Mouse (Mus musculus) forebrain, embryonic 14.5 days (tissue): ENCODE measurements around the gene Nos1ap. TPM values are rescaled to one million over a fixed set of nuclear protein-coding genes. Genes with fewer than 3 reads are reported as not detected.
A peak's percentile ranks its signal among the peaks of the same experiment; 100 is the strongest.

ENCODE experiments used
- ATAC-seq: fragments of 200-750 bp; cut with Nextera tagmentation; 2 replicates; pipeline ENCODE4 v1.8.0; 2017; ENCODE audit warnings: mild to moderate bottlenecking, moderate library complexity
- DNase-seq: peaks from one replicate; pipeline ENCODE4 v3.0.0-alpha.2; 2015; ENCODE audit warnings: low spot score
- H3K27ac ChIP-seq: fragments of 300-500 bp; sonication (generic); 2 replicates; pipeline ENCODE4 v1.5.1; 2014; ENCODE audit warnings: low read depth, mild to moderate bottlenecking, control low read depth, low read length, moderate library complexity
- H3K27me3 ChIP-seq: fragments of 300-500 bp; sonication (generic); replicated peaks from 2 replicates; pipeline ENCODE4 v1.6.1; 2014; ENCODE audit warnings: low read length, control low read depth, mixed read lengths; ENCODE audit not compliant: control insufficient read depth, insufficient read depth
- H3K36me3 ChIP-seq: fragments of 300-500 bp; sonication (generic); 2 replicates; pipeline ENCODE4 v1.6.1; 2014; ENCODE audit warnings: low read length, control low read depth; ENCODE audit not compliant: control insufficient read depth, insufficient read depth
- H3K4me1 ChIP-seq: fragments of 300-500 bp; sonication (generic); 2 replicates; pipeline ENCODE4 v1.6.1; 2014; ENCODE audit warnings: antibody characterized with exemption, low read length, control low read depth; ENCODE audit not compliant: control insufficient read depth, insufficient read depth
- H3K4me2 ChIP-seq: fragments of 300-500 bp; sonication (generic); 2 replicates; pipeline ENCODE4 v1.6.1; 2014; ENCODE audit warnings: mild to moderate bottlenecking, control low read depth, low read length
- H3K4me3 ChIP-seq: fragments of 300-500 bp; sonication (generic); 2 replicates; pipeline ENCODE4 v1.5.1; 2014; ENCODE audit warnings: low read depth, low read length, control low read depth
- H3K9ac ChIP-seq: fragments of 300-500 bp; sonication (generic); 2 replicates; pipeline ENCODE4 v1.6.1; 2014; ENCODE audit warnings: mild to moderate bottlenecking, low read length, control low read depth, moderate library complexity
- H3K9me3 ChIP-seq: fragments of 300-500 bp; sonication (generic); replicated peaks from 2 replicates; pipeline ENCODE4 v1.6.1; 2016; ENCODE audit warnings: low read length, control low read depth, mixed read lengths; ENCODE audit not compliant: control insufficient read depth
- WGBS: fragments of 180-500 bp; shearing (Covaris S2); extraction: QIAGEN DNeasy Blood & Tissue Kit; methylation state at CpG from one replicate; pipeline ENCODE4 v1.1.7; 2014; 5-methylcytosine and 5-hydroxymethylcytosine counted together
- polyA plus RNA-seq: library from polyadenylated mRNA; unstranded; fragments of >200 nt; fragmentation: Nextera tagmentation; extraction: Ambion mirVana; gene quantifications from 2 replicates; pipeline ENCODE4 v1.2.1, GENCODE M21; 2014

Gene Nos1ap
- polyA plus RNA-seq, 1 experiment from 2014 or later: 8.4 TPM

- WGBS: 100% methylated on average over 7 of the region's 7 CpGs
- DNase-seq (no peak), ATAC-seq (no peak)
- Histone ChIP-seq H3K9me3 (no peaks in the 10 kb centered on the region), H3K9ac (no peak overlapping the region), H3K4me1 (no peaks in the 10 kb centered on the region), H3K36me3 (no peaks in the 10 kb centered on the region), H3K4me3 (no peak overlapping the region), H3K27me3 (no peaks in the 10 kb centered on the region), H3K27ac (no peak overlapping the region), H3K4me2 (no peak overlapping the region)
These were observed 4.9 kb upstream of the Nos1ap start for GRCm38 (mm10) chr1:170594575-170594974.

GRCm38 (mm10) chr1:170590531-170590930, 870 bp upstream of the Nos1ap start:
- ATAC-seq: no peak
- WGBS: 33% methylated on average over 4 of the region's 4 CpGs

DNA sequence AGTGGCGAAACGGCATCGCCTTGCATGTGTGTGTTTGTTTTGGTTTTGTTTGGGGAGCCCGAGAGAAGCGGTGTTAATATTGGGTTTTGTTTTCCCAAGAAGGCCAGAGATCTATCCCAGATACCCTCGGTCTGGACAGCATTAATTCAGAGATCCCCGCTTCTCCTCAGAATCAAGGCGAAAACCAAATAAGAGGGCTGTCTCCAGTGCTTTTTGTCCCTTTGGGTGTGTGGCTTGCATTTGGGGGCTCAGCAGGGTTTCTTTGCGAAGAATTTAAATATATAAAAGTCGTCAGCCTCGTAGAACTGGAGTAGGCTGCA, 340 bp upstream of the Nos1ap start:
- no peaks in the 10 kb centered on the region for H3K27me3 ChIP-seq
- no peaks in the 10 kb centered on the region for H3K36me3 ChIP-seq
- peak overlapping the region; percentile 94 for H3K4me2 ChIP-seq
- DNase-seq: no peak
- H3K27ac ChIP-seq: 0 out of 2 replicates have a peak overlapping the region, but pooled peaks have one; percentile 76
- H3K9ac ChIP-seq: peak overlapping the region; percentile 91
- peak overlapping the region; percentile 89 for H3K4me3 ChIP-seq
- no peaks in the 10 kb centered on the region for H3K9me3 ChIP-seq
- 2% methylated on average over 11 of the region's 11 CpGs for WGBS
- no peak; the same call in 1 of the 2 replicates for ATAC-seq
- H3K4me1 ChIP-seq: peaks cover 13% of the 10 kb centered on the region; the same call in 1 of the 2 replicates

More at GRCm38 (mm10) chr1:170590531-170590930, 870 bp upstream of the Nos1ap start:
- H3K4me3 ChIP-seq: no peak overlapping the region
- H3K4me1 ChIP-seq: peaks cover 13% of the 10 kb centered on the region; the same call in 1 of the 2 replicates
- no peak for DNase-seq
- H3K9ac ChIP-seq: no peak overlapping the region
- H3K27ac ChIP-seq: no peak overlapping the region
- H3K36me3 ChIP-seq: no peaks in the 10 kb centered on the region
- H3K4me2 ChIP-seq: no peak overlapping the region
- no peaks in the 10 kb centered on the region for H3K27me3 ChIP-seq
- no peaks in the 10 kb centered on the region for H3K9me3 ChIP-seq

DNA sequence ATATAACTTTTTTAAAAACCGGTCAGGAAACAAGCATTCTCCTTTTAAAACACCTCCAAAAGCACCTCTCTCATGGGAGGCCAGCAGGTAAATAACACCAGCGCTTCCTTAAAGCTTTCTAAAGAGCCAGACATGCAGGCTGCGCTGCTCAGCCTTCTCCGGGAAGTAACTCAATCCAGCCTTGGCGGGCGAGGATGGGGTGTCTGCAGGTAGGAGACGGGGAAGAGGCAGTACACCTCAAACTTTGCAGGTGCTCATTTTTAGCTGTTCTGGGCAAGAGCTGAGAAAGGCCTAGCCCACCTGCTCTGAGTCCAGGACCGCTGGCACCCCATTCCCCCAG, 812 bp downstream of the Nos1ap start:
- Histone ChIP-seq H3K9ac (peak overlapping the region; percentile 91), H3K4me3 (peak overlapping the region; percentile 89), H3K4me1 (peaks cover 13% of the 10 kb centered on the region; the same call in 1 of the 2 replicates), H3K9me3 (no peaks in the 10 kb centered on the region), H3K27ac (no peak overlapping the region), H3K4me2 (peak overlapping the region; percentile 94), H3K36me3 (no peaks in the 10 kb centered on the region), H3K27me3 (no peaks in the 10 kb centered on the region)
- 7% methylated on average over 8 of the region's 8 CpGs for WGBS
- peak; percentile 41 for DNase-seq
- peak; percentile 19; the same call in 1 of the 2 replicates for ATAC-seq

DNA sequence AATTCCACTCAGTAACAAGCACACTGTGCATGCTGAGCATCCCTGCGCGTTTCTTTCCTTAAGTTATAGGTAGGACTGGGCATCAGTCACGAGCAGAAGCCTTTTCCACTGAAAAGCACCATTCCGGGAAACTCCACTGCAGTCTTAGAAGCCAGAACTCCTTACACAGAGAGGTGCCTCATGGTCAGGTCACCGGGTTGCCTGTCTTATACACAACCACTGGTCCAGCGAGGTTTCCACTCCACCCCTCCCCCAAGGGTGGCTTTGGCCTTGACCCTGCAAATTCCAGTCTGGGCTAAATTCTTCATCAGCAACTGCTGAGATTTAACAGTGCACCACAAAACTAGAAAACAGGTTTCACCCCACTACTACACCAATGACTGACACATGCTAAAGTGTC, 1.3 kb downstream of the Nos1ap start:
- DNase-seq: no peak
- H3K36me3 ChIP-seq: no peaks in the 10 kb centered on the region
- peak overlapping the region; percentile 91 for H3K9ac ChIP-seq
- H3K4me1 ChIP-seq: peaks cover 13% of the 10 kb centered on the region; the same call in 1 of the 2 replicates
- H3K27me3 ChIP-seq: no peaks in the 10 kb centered on the region
- peak overlapping the region; percentile 94 for H3K4me2 ChIP-seq
- ATAC-seq: no peak
- 34% methylated on average over 6 of the region's 6 CpGs for WGBS
- no peaks in the 10 kb centered on the region for H3K9me3 ChIP-seq
- peak overlapping the region; percentile 89 for H3K4me3 ChIP-seq
- H3K27ac ChIP-seq: no peak overlapping the region

GRCm38 (mm10) chr1:170586715-170587114, 2.9 kb downstream of the Nos1ap start:
- no peak for DNase-seq
- Histone ChIP-seq H3K27ac (no peak overlapping the region), H3K9me3 (no peaks in the 10 kb centered on the region), H3K4me1 (peaks cover 13% of the 10 kb centered on the region; the same call in 1 of the 2 replicates), H3K27me3 (no peaks in the 10 kb centered on the region), H3K4me2 (no peak overlapping the region; the same call in 1 of the 2 replicates), H3K4me3 (no peak overlapping the region), H3K9ac (no peak overlapping the region), H3K36me3 (no peaks in the 10 kb centered on the region)
- WGBS: 84% methylated on average over 6 of the region's 6 CpGs
- no peak for ATAC-seq

GRCm38 (mm10) chr1:170583925-170584324, 5.7 kb downstream of the Nos1ap start:
- no peak overlapping the region for H3K4me3 ChIP-seq
- no peak overlapping the region for H3K4me2 ChIP-seq
- H3K9me3 ChIP-seq: no peaks in the 10 kb centered on the region
- H3K36me3 ChIP-seq: no peaks in the 10 kb centered on the region
- peaks cover 12% of the 10 kb centered on the region; the same call in 1 of the 2 replicates for H3K4me1 ChIP-seq
- 97% methylated on average over 2 of the region's 2 CpGs for WGBS
- ATAC-seq (no peak), DNase-seq (no peak)
- H3K27me3 ChIP-seq: no peaks in the 10 kb centered on the region
- H3K27ac ChIP-seq: no peak overlapping the region
- no peak overlapping the region for H3K9ac ChIP-seq

- Histone ChIP-seq H3K27ac (no peak overlapping the region), H3K9me3 (no peaks in the 10 kb centered on the region), H3K4me1 (peaks cover 3% of the 10 kb centered on the region; the same call in 1 of the 2 replicates), H3K4me2 (no peak overlapping the region), H3K9ac (no peak overlapping the region), H3K4me3 (no peak overlapping the region), H3K27me3 (no peaks in the 10 kb centered on the region), H3K36me3 (no peaks in the 10 kb centered on the region)
- WGBS: 88% methylated on average over 5 of the region's 5 CpGs
- no peak for DNase-seq
- ATAC-seq: no peak
These were observed 7.3 kb downstream of the Nos1ap start for GRCm38 (mm10) chr1:170582341-170582740.

DNA sequence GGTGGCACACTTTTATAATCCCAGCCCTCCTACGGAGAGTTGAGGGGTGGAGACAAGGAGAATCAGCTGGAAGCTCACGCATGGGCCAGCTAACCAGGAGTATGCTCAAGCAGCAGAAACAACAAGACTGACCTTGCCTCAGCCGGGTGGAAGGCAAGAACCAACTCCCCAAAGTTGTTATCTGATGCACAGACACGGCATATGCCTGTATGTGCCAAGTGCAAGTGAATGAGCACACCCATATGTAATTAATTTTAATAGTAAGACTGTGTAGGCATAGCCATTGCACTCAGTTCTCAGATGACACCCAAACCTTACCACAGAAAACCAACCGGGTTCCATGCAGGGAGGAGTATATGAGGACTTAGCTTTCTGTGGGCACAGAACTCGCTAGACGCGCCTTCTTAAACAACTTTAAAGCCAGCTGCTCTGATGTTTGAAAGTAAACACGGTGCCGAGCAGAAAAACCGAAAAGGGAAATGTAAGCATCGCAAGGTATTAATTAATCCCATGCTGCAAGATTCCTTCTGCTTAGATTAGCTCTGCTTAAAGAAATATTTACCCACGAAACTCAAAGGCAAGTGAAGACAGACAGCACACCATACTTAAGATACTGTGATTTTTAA, 9.1 kb downstream of the Nos1ap start:
- ATAC-seq: no peak

More for the DNA sequence above, 9.1 kb downstream of the Nos1ap start:
- Histone ChIP-seq H3K4me1 (peaks cover 2% of the 10 kb centered on the region; the same call in 1 of the 2 replicates), H3K27me3 (no peaks in the 10 kb centered on the region), H3K27ac (no peak overlapping the region), H3K4me2 (no peak overlapping the region), H3K4me3 (no peak overlapping the region), H3K9me3 (no peaks in the 10 kb centered on the region), H3K9ac (no peak overlapping the region), H3K36me3 (no peaks in the 10 kb centered on the region)
- WGBS: 63% methylated on average over 13 of the region's 13 CpGs
- no peak for DNase-seq
